Mouse (Mus musculus) liver, embryonic 14.5 days (tissue): ENCODE data around the gene Upk3bl.

ENCODE experiments used
- CTCF ChIP-seq: IDR thresholded peaks from 2 replicates; pipeline ENCODE4 v1.5.1; 2016; ENCODE audit warnings: antibody characterized with exemption, low read depth, control low read depth
- EP300 ChIP-seq: IDR thresholded peaks from 2 replicates; pipeline ENCODE4 v1.6.1; 2016; ENCODE audit warnings: antibody characterized with exemption, low read depth

GRCm38 (mm10) chr5:136025712-136026111 lies 28.6 kb upstream of the Upk3bl start:
- no peak for TF ChIP-seq CTCF
- TF ChIP-seq EP300, result no peak
